Mouse (Mus musculus): ENCODE data around the gene Capn6. TPM values are rescaled to one million over a fixed set of nuclear protein-coding genes. Genes with fewer than 3 reads are reported as not detected.

The Capn6 gene
- polyA plus RNA-seq, 1 experiment from 2014 or later: 413 TPM

Small RNA genes within 50 kb of the gene (microRNA-seq; reads per million reads assigned to microRNA genes)
- not detected for gene Gm47298

Other genes with a start within 250 kb of the Capn6 start
- 9.8 and 12.6 TPM in 2 replicates for gene Dcx, start 105.9 kb upstream of the Capn6 start, polyA plus RNA-seq (2014; fragmentation: Nextera tagmentation; extraction: Ambion mirVana)

All from limb, embryonic 11.5 days (tissue).